Comparison of ENCODE assay signal across 23 mouse cellular contexts in genomic region chr5:53394560-53394959, GRCm38 (mm10).
DNase-seq lines count a peak whose midpoint lies in the region; ATAC-seq and TF ChIP-seq lines count a peak whose summit lies in the region.
"Had no signal": no experiment of that assay in that cellular context is flagged by ENCODE, and none has a peak within 500 bp of the region (broad histone marks: within the 10 kb centered on the region; RNA-seq: fewer than 3 reads in every experiment).

No protein-coding gene starts in this region.

- no peaks in the 10 kb centered on the region for H3K36me3 ChIP-seq in CH12.LX (replicated peaks in 1 of 2; ENCODE audit: control insufficient read depth in 1 of 2, insufficient read depth in 1 of 2, low read length in 1 of 2)
- no peaks in the 10 kb centered on the region for H3K36me3 ChIP-seq in macrophage (ENCODE audit: inconsistent target)
- H3K36me3 ChIP-seq: embryonic facial prominence, embryonic 13.5 days; embryonic facial prominence, embryonic 15.5 days; forebrain, embryonic 10.5 days; forebrain, embryonic 12.5 days had no signal

- no peak overlapping the region for H3K4me3 ChIP-seq in CH12.LX (replicated peaks in 1 of 3; ENCODE audit: low read depth in 2 of 3, low read length in 2 of 3, poor library complexity in 1 of 3)
- H3K4me3 ChIP-seq in macrophage (ENCODE audit: inconsistent target) = no peak overlapping the region
- H3K4me3 ChIP-seq: embryonic facial prominence, embryonic 13.5 days; embryonic facial prominence, embryonic 15.5 days; erythroblast, embryonic 14.5 days; forebrain, embryonic 10.5 days; forebrain, embryonic 12.5 days had no signal

- peak; percentile 51 for ATAC-seq in CD4-positive, CD25-positive, alpha-beta regulatory T cell, adult 4 months
- ATAC-seq: forebrain, embryonic 14.5 days; forebrain, embryonic 16.5 days had no signal

- no peak for TF ChIP-seq EP300 in CH12.LX (IDR thresholded peaks at IDR 0.05; ENCODE audit: low read length)

- peak overlapping the region; percentile 32 for H3K4me2 ChIP-seq in CH12.LX (ENCODE audit: insufficient read depth, low read depth, poor library complexity, severe bottlenecking)
- H3K4me2 ChIP-seq: embryonic facial prominence, embryonic 13.5 days; embryonic facial prominence, embryonic 15.5 days; forebrain, embryonic 12.5 days had no signal

- 98% methylated on average over 3 of the region's 3 CpGs for WGBS in macrophage (ENCODE audit: missing documents)

- H3K9me3 ChIP-seq in CH12.LX (replicated peaks; ENCODE audit: low read length) = no peaks in the 10 kb centered on the region
- H3K9me3 ChIP-seq: embryonic facial prominence, embryonic 13.5 days; embryonic facial prominence, embryonic 15.5 days; forebrain, embryonic 10.5 days; forebrain, embryonic 12.5 days had no signal

- H3K27me3 ChIP-seq in CH12.LX (replicated peaks) = no peaks in the 10 kb centered on the region
- H3K27me3 ChIP-seq: embryonic facial prominence, embryonic 13.5 days; embryonic facial prominence, embryonic 15.5 days; forebrain, embryonic 12.5 days had no signal

- in situ Hi-C loops in CH12.LX (cut with MboI; ENCODE audit: low pct_ligation_motif_present, low pct_unique_long_range_greater_than_20kb, low sequenced_read_pairs) = no loop called here

- no peak overlapping the region; the same call in 1 of the 2 replicates for H3K9ac ChIP-seq in CH12.LX (ENCODE audit: insufficient read depth, low read depth)
- H3K9ac ChIP-seq: embryonic facial prominence, embryonic 13.5 days; embryonic facial prominence, embryonic 15.5 days; forebrain, embryonic 12.5 days had no signal

- H3K4me1 ChIP-seq in CH12.LX (ENCODE audit: control insufficient read depth in 1 of 2, insufficient read depth in 2 of 2) = peaks cover 30 to 49% of the 10 kb centered on the region in 2 experiments
- H3K4me1 ChIP-seq: embryonic facial prominence, embryonic 13.5 days; embryonic facial prominence, embryonic 15.5 days had no signal

- no peaks in the 10 kb centered on the region for H3K79me2 ChIP-seq in CH12.LX (replicated peaks; ENCODE audit: control insufficient read depth, extremely low read depth, insufficient read depth, poor library complexity, severe bottlenecking)
- no peaks in the 10 kb centered on the region for H3K79me2 ChIP-seq in macrophage (ENCODE audit: inconsistent target)

- dilution Hi-C loops in CH12.LX (cut with MboI; ENCODE audit: extremely low pct_ligation_motif_present, extremely low pct_unique_long_range_greater_than_20kb, low sequenced_read_pairs) = no loop called here

- peak; percentile 35 for DNase-seq in CH12.LX (ENCODE audit: extremely low read depth)
- DNase-seq in induced T-regulatory cell, adult 2 months (ENCODE audit: low read depth) = peak; percentile 46
- DNase-seq in right cerebral cortex, postnatal 25 days = no peak
- no peak for DNase-seq in frontal cortex, postnatal 10 days (ENCODE audit: low spot score in 2 of 2)
- DNase-seq in urinary bladder, adult 2 months (ENCODE audit: low spot score) = no peak
- DNase-seq: adrenal gland, adult 8-10 months; adrenal gland, postnatal 14 days; adrenal gland, postnatal 36 days; cerebellum, adult 11-12 months; cerebellum, adult 2 months; cerebellum, adult 9-10 months; cerebellum, postnatal 10 days; cerebellum, postnatal 25 days; embryo, embryonic 11 days had no signal

- H3K27ac ChIP-seq in CH12.LX (ENCODE audit: insufficient read depth, low read depth) = no peak overlapping the region
- H3K27ac ChIP-seq in macrophage = peak overlapping the region; percentile 58
- H3K27ac ChIP-seq: embryonic facial prominence, embryonic 13.5 days; embryonic facial prominence, embryonic 15.5 days; forebrain, embryonic 10.5 days; forebrain, embryonic 12.5 days had no signal

- TF ChIP-seq POLR2A in CH12.LX (IDR thresholded peaks at IDR 0.05; ENCODE audit: low read depth, low read length) = no peak

- TF ChIP-seq RAD21 in CH12.LX (IDR thresholded peaks at IDR 0.05; ENCODE audit: low read depth, low read length) = no peak

- no peak for TF ChIP-seq CTCF in CH12.LX (conservative IDR thresholded peaks at IDR 0.05 in 1 of 2, IDR thresholded peaks at IDR 0.05 in 1 of 2; ENCODE audit: low read depth in 2 of 2, low read length in 2 of 2)

TF ChIP-seq in CH12.LX, 34 proteins besides CTCF, POLR2A, EP300 and RAD21:
- TF ChIP-seq NRF1 (IDR thresholded peaks at IDR 0.05; ENCODE audit: low read depth, low read length) = no peak
- TF ChIP-seq MAZ (IDR thresholded peaks at IDR 0.05; ENCODE audit: low read depth, low read length) = no peak

Comparison
In these comparisons a context has a peak if more than half of its experiments do, and no peak if none do; other contexts are left out.
1. DNase-seq: peak in CH12.LX (single experiment) and induced T-regulatory cell, adult 2 months (single experiment); none in right cerebral cortex, postnatal 25 days (single experiment), frontal cortex, postnatal 10 days (0 of 2) and urinary bladder, adult 2 months (single experiment).